Mouse (Mus musculus) urinary bladder, postnatal 36 days (tissue): ENCODE measurements around the gene Hjurp.

Experiments
- DNase-seq, 2 experiments: peaks; one replicate each; pipeline ENCODE4 v3.0.0; 2022; ENCODE audit warnings: low spot score in 2 of 2, mixed read lengths in 1 of 2

Hjurp gene

GRCm38 (mm10) chr1:88277098-88277817 is at the start of gene Hjurp, which contains the start of gene Trpm8:
Gene Hjurp (minus strand): TSS chr1:88277633.
Gene Trpm8 (plus strand): TSS chr1:88277661.
- peak; percentile 100 for DNase-seq

GRCm38 (mm10) chr1:88323101-88323500 is 45.7 kb upstream of the Hjurp start:
- DNase-seq = no peak

GRCm38 (mm10) chr1:88322146-88322545 is 44.7 kb upstream of the Hjurp start:
- no peak for DNase-seq

DNA sequence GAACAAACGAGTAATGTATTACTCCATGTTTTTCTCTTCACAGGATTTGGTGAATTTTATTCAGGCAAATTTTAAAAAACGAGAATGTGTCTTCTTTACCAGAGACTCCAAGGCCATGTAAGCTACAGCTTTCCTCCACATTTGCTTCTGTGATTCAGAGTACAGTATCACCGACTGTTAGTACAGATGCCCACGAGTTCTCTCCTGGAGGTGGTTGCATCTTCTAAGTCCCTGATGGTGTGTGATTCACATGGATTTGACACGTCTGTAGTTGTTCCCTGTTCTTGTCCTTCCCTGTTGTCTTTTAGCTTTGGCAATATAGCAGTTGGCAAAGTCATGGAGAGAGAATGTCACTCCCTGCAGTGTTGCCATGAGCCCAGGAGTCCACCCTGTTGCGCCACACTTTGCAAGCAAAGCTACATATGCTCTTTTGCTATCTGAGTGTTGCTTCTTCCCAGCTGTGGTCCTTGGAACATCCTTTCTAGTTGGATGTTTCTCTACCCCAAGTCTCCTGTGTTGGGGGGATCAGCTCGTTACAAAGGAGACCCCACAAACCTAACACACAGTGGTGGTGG is 43.5 kb upstream of the Hjurp start:
- DNase-seq = no peak

DNA sequence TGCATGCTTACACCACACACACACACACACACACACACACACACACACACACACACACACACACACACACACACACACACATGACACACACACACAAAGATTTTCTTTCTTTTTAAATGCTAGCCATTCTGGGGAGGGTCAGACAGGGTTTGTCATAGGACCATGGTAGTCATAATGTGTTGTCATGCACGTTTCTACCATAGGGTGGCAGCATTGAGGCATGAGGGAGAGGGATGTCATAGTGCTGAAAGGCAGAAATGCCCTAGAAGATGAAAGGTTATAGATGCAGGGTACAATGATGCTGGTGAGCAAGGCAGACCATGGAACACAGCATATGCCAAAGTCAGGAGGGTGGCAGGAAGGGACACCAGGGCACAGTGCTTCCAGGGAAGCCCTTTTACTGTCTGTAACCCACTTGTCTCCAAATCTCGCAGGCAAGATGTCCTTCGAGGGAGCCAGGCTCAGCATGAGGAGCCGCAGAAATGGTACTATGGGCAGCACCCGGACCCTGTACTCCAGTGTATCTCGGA is 41.2 kb upstream of the Hjurp start:
- no peak for DNase-seq

- DNase-seq = no peak
Measured at GRCm38 (mm10) chr1:88317279-88317678, 39.8 kb upstream of the Hjurp start.

DNA sequence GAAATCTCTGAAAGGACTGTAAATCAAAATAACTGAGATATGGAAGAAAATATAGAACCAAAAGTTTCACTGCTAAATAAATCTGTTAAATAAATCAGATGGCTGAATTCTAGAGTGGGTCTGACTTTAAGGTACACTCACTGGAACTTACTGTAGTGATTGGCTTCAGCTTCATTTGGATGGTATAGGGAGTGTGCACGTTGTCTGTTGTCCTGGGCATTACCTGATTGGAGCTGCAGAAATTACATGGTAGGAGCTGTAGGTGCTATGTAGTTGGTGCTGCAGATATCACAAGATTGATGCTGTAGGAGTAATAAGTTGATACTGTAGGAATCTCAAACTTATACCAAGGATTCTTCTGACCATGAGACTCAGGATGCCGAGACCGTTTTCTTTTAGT is 32.9 kb upstream of the Hjurp start:
- no peak for DNase-seq

- DNase-seq = no peak
Measured at GRCm38 (mm10) chr1:88309905-88310304, 32.5 kb upstream of the Hjurp start.

GRCm38 (mm10) chr1:88309020-88309419 is 31.6 kb upstream of the Hjurp start:
- DNase-seq = no peak

- DNase-seq = no peak
Measured at GRCm38 (mm10) chr1:88307180-88307579, 29.7 kb upstream of the Hjurp start.

DNA sequence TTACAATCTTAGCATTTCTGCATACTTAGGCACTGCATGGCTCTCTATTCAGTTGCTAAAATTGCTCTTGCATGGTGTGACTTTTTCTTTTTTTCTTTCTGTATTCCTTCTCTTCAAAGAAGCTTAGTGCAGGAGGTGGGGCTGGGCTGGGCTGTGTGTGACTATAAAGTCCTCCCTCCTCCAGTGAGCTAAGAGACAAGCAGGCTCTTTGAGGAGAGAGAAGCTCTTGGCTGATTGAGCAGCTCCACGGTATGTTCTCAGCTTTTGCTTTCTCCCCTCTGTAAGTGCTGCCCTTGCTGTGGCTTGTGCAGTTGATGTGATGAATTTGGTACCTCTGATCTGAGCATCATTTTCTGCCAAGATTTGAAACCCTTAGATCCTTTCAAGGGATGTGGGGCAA is 29.1 kb upstream of the Hjurp start:
- no peak for DNase-seq

DNA sequence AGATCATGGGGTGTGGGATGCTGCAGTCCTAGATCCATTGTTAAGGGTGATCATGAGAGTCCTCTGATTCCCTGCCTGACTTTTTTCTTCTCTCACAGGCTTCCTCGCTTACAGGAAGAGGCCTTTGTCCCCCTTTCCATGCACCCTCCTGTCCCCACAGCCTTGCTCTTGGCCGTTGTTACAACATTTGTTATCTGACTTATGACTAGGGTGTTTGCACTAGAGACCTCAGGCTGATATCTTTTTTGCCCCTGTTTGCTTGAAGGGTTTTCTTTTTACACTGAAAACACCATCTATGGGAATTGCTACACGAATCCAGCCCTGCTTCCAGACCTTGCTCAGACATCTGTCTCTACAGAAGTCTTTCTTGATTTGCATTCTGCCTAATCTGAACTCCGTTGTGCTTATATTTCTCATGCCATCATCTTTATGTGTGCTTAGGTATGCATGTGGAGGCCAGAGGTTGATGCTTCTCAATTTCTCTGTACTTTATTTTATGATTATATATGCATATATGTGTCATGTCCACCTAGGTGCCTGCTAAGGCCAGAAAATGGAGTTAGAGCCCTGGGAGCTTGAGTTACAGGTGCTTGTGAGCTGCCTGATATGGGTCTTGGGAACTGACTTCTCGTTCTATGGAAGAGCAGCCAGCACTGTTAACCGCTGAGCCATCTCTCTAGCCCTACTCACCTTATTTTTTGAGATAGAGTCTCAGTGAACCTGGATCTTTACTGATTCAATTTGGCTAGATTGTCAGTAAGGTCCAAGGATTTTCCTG is 27.8 kb upstream of the Hjurp start:
- no peak for DNase-seq

- no peak for DNase-seq
Measured at GRCm38 (mm10) chr1:88304261-88304985, 27.0 kb upstream of the Hjurp start.

- no peak for DNase-seq
Measured at GRCm38 (mm10) chr1:88303762-88304161, 26.3 kb upstream of the Hjurp start.

DNA sequence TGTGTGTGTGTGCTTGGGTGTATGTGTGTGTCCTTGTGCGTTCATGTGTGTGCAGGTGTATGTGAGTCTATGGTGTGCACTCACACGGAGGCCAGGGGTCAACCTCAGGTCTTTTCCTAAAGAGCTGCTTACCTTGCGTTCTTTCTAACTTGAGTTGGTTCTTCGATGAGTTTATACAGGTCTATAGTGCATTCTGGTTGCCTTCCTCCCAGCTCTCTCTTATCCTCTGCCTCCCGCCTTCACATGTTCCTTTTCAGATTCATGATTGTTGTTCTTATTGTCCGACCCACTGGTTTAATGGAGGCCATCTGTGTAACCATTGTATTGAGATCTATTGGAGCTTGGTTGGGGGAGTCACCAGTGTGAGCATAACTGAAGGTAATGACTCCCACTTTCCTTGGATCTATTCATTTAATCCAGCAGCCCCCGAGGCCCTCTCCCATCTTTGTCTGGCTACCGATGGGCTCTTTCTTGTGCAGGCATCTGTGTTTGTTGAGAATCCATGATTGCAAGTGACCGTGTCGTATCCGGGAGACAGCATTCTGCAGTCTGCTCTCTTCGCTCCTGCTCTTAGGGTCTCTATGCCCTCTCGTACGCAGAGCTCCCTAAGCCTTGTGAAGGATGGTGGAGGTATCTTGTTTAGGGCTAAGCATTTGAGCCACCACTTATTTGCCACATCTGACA is 24.8 kb upstream of the Hjurp start:
- no peak for DNase-seq

DNA sequence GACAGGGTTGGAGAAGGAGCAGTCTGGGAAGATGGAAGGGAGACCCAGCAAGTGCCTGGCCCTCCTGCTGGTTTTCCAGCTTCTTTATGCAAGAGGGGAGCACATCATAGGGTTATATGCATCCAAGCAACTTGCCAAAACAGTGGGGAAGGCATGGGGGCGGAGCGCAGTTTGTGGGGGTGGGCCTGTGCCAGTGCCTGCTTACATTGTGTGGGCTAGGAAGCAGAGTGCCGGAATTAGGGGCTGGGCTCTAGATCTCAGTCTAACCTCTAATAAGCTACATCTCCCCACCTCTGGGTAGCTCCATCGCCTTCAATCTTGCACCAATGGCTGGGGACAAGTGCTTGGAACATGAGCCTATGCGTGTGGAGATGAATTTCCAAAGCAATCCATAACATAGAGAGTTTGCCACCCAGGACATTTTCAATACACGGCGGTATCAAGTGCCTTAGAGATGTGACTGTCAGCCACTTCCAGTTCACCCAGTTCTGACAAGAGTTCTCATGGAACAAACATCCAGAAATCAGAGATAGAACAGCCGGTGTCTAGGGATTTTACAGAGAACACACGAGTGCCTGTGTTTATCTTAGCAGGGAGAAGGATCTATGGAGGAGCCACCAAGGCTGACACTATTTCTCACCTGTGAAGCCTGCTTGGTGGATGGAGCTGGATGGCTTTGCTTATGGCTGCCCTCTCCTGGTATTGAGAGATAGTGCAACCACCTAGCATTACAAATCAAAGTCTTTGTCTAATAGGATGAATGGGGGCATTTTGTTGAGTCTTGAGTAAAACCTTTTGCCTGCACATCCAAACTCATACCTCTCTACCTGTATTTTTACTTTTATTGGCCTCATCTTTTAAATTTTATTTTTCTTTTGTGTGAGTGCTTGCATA is 23.9 kb upstream of the Hjurp start:
- no peak for DNase-seq

GRCm38 (mm10) chr1:88300301-88301050 is 23.0 kb upstream of the Hjurp start:
- DNase-seq = no peak

DNA sequence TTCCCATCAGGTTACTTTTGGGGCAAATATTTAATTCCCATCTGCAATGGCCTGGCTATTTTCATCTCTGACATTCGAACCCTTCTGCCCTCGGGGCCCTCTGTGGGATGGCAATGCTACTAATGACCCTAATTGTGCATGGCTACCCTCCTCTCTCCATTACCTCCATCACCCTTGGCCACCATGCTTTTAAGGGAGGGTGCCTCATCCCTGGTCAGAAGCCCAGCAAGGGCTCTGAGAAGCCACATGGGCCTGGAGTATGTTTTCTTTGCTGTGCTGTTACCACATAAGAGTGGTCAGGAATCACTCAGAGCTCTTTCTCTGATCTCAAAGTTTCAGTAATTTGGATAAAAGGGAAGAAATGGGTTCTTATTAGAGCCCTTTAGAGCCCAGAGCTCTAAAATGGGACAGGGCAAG is 22.1 kb upstream of the Hjurp start:
- no peak for DNase-seq

GRCm38 (mm10) chr1:88298686-88299528 is 21.5 kb upstream of the Hjurp start:
- DNase-seq = no peak
